Mouse (Mus musculus) G1E (cell line): ENCODE data around the gene Zcwpw1.

Source experiments
- CTCF ChIP-seq: IDR thresholded peaks from 2 replicates; pipeline ENCODE4 v1.5.1; 2012; ENCODE audit warnings: low read depth, low read length, inconsistent platforms, mixed read lengths
- GATA1 ChIP-seq: IDR thresholded peaks from 2 replicates; pipeline ENCODE4 v1.6.1; 2012; ENCODE audit warnings: borderline replicate concordance, low read length, inconsistent platforms, mixed read lengths

- TF ChIP-seq CTCF (no peak), GATA1 (no peak)
Observed at GRCm38 (mm10) chr5:137784546-137784945, 3.1 kb upstream of the Zcwpw1 start.
